Mouse (Mus musculus) macrophage (primary cell): ENCODE measurements around the gene Alkbh6. TPM values are rescaled to one million over a fixed set of nuclear protein-coding genes. Genes with fewer than 3 reads are reported as not detected.

ENCODE experiments used
- H3K27ac ChIP-seq: fragments of 350-480 bp; formaldehyde crosslinking; 2 replicates; pipeline ENCODE4 v1.9.0; 2021
- H3K36me3 ChIP-seq: fragments of 350-480 bp; formaldehyde crosslinking; 2 replicates; pipeline ENCODE4 v1.9.0; 2021; ENCODE audit errors: inconsistent target
- H3K4me3 ChIP-seq: fragments of 350-480 bp; formaldehyde crosslinking; 2 replicates; pipeline ENCODE4 v1.9.0; 2021; ENCODE audit errors: inconsistent target
- H3K79me2 ChIP-seq: fragments of 350-480 bp; formaldehyde crosslinking; 2 replicates; pipeline ENCODE4 v1.9.0; 2021; ENCODE audit errors: inconsistent target
- WGBS: methylation state at CpG from one replicate; pipeline ENCODE4 v1.1.7; 2026; ENCODE audit warnings: inconsistent platforms; ENCODE audit not compliant: missing documents; 5-methylcytosine and 5-hydroxymethylcytosine counted together
- polyA plus RNA-seq: library from polyadenylated mRNA; stranded (reverse); fragments of 250-400 nt; gene quantifications from 3 replicates; pipeline ENCODE4 v1.2.4, GENCODE M21; 2018; ENCODE audit warnings: inconsistent platforms

Gene Alkbh6
- polyA plus RNA-seq, 1 experiment from 2014 or later, result 16.1 TPM

DNA sequence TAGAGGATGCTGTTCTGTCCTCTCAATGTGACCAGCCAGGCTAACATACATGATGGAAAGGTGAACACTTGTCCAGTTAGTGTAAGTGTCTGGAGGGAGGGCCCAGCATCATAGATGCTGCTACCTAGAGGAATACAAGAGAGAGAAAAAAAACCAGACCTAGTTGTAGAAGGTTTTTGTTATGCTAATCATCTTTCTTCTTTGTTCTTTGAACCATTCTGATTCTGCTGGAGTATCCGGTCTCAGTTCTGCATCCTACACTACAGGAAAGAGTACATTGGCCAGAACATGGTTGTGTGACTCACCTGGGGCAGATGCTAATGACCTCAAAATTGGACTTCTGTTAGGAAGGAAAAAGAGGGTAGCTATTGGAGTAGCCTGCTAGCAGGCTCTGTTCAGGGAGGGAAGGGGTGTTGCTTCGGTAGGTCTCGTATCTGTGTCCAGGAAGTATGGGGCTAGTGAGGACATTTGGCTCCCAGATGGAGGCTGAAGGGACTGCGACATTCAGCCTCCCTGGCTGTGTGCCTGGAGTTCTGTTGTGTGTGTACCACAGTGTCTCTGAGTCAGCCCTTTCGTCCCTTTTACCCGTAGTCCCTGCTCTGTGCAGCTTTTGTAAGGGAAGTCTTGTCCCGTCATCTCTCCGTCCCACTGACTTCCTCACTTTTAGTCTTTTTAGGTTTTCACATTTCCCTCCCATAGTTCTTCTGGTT is 21.7 kb upstream of the Alkbh6 start:
- no peak overlapping the region for H3K27ac ChIP-seq
- no peak overlapping the region for H3K4me3 ChIP-seq
- no peaks in the 10 kb centered on the region for H3K36me3 ChIP-seq
- no peaks in the 10 kb centered on the region for H3K79me2 ChIP-seq
- WGBS, result 49% methylated on average over 8 of the region's 8 CpGs

GRCm38 (mm10) chr7:30288046-30288445 is 20.5 kb upstream of the Alkbh6 start:
- no peaks in the 10 kb centered on the region for H3K79me2 ChIP-seq
- H3K36me3 ChIP-seq, result no peaks in the 10 kb centered on the region
- H3K4me3 ChIP-seq, result no peak overlapping the region
- no peak overlapping the region for H3K27ac ChIP-seq
- 85% methylated on average over 4 of the region's 6 CpGs for WGBS

- 89% methylated on average over 7 of the region's 7 CpGs for WGBS
- no peaks in the 10 kb centered on the region for H3K36me3 ChIP-seq
These were observed 19.3 kb upstream of the Alkbh6 start for GRCm38 (mm10) chr7:30289071-30289713.

GRCm38 (mm10) chr7:30289714-30290399 is 18.7 kb upstream of the Alkbh6 start:
- H3K79me2 ChIP-seq, result no peaks in the 10 kb centered on the region
- H3K36me3 ChIP-seq, result no peaks in the 10 kb centered on the region
- WGBS, result 88% methylated on average over 10 of the region's 10 CpGs
- H3K4me3 ChIP-seq, result no peak overlapping the region
- no peak overlapping the region for H3K27ac ChIP-seq

More at GRCm38 (mm10) chr7:30289071-30289713, 19.3 kb upstream of the Alkbh6 start:
- H3K27ac ChIP-seq, result no peak overlapping the region
- no peak overlapping the region for H3K4me3 ChIP-seq
- no peaks in the 10 kb centered on the region for H3K79me2 ChIP-seq

DNA sequence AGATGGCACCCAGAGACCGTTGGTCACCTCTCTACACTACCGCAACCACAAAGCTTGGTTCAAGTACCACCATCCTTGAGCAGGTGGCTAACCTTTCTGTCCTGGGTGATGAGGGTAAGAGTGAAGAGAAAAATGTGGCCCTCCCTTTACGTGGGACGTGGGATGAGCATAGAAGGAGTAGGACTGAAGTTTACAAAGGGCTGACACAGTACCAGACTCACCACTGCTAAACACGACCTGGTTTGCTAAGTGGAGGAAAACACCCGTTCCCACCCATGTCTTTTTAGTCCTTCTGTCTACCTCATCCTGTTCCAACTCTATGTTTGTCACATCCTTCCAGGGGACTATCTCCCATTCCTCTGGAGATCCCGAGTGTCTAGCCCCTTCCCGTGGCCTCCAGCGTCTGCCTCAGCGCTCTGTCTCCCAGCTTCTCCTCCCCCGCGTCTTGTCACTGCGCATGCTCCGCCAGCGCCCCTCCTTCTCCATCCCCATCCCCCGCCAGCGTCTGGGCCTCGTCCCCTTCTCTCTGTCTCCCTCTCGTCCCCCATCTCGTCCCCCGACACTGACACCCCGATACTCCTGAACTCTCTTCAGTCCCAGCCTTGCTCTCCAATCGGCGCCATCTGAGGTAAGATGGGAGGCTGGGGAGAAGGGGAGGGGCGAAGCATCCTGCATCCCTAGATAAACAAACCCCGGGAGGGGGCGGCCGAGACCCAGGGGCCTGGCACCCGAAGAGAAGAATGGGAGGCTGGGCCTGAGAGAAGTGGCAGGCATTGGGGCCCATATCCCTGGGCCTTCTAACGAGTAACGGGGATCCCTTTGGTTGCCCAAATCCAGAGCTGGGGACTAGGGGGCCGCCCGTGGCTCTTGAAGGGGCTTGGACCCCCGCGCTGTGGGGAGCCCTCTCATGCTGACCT is 17.0 kb upstream of the Alkbh6 start, which contains the start of gene Clip3:
Clip3 (plus strand) TSS at position 514 of the 917 bp plus-strand sequence.
- H3K27ac ChIP-seq, result no peak within 1 kb of the TSS
- 16% methylated on average over 34 of the region's 35 CpGs for WGBS
- no peaks in the 10 kb centered on the region for H3K79me2 ChIP-seq
- no peaks in the 10 kb centered on the region for H3K36me3 ChIP-seq
- H3K4me3 ChIP-seq, result no peak within 1 kb of the TSS

DNA sequence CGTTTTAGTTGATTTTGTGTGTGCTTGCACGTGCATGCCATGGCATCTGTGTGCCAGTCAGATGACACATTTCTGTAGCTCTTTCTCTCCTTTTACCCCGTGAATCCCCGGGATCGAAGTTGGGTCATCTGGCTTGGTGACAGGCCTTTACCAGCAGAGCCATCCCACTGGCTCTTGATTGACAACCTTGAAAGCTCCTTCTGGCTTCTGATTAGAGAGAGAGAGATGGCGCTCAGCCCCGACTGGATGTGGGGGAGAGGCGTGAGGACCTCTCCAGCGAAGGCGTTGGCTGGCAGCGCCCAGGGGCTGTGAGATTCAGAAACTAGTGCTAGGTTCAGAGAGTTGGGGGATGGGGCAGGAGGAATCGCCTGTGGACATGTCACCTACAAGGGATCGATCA is 14.7 kb upstream of the Alkbh6 start:
- H3K79me2 ChIP-seq, result no peaks in the 10 kb centered on the region
- H3K36me3 ChIP-seq, result no peaks in the 10 kb centered on the region
- no peak overlapping the region for H3K4me3 ChIP-seq
- no peak overlapping the region for H3K27ac ChIP-seq
- 89% methylated on average over 13 of the region's 13 CpGs for WGBS

DNA sequence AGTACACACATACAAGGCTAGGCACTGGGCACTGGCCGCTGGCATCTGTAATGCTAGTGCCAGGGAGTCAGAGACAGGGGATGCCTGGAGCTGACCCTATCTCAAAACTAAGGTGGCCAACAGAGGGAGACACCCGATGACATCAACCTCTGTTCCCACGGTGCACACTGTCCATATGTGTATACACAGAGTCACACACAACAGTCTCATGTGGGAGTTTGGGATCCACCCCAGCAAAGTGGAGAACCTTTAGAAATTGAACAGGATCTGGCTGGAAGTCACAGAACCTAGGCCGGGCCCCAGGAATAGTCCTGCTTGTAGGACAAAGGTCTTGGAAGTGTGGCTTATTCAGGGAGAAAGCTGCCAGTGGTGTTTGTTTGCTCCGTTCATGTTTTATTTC is 14.2 kb upstream of the Alkbh6 start:
- Histone ChIP-seq H3K27ac (no peak overlapping the region), H3K4me3 (no peak overlapping the region), H3K79me2 (no peaks in the 10 kb centered on the region), H3K36me3 (no peaks in the 10 kb centered on the region)
- WGBS, result 84% methylated on average over 5 of the region's 5 CpGs

- Histone ChIP-seq H3K27ac (no peak overlapping the region), H3K4me3 (no peak overlapping the region), H3K36me3 (no peaks in the 10 kb centered on the region), H3K79me2 (no peaks in the 10 kb centered on the region)
- WGBS, result 82% methylated on average over 10 of the region's 10 CpGs
These were observed 13.4 kb upstream of the Alkbh6 start for GRCm38 (mm10) chr7:30295103-30295502.

- no peaks in the 10 kb centered on the region for H3K79me2 ChIP-seq
- WGBS, result 92% methylated on average over 11 of the region's 15 CpGs
- H3K36me3 ChIP-seq, result no peaks in the 10 kb centered on the region
- H3K4me3 ChIP-seq, result no peak overlapping the region
- no peak overlapping the region for H3K27ac ChIP-seq
These were observed 11.7 kb upstream of the Alkbh6 start for GRCm38 (mm10) chr7:30296816-30297215.

DNA sequence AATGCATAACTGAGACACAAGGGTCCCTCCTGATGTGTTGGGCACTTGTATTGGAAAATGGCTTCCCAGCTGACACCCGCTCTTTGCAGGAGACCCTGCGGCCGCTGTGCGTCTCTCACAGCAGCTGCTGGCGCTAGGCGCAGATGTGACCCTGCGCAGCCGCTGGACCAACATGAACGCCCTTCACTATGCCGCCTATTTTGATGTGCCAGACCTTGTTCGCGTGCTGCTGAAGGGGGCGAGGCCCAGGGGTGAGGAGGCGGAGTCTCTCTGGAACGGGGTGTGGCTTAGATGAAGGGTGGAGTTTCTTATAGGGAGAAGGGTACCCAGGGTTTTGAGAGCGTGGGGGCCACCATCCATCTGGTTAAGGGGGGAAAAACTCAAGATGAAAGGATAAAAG is 11.3 kb upstream of the Alkbh6 start:
- no peaks in the 10 kb centered on the region for H3K36me3 ChIP-seq
- H3K79me2 ChIP-seq, result no peaks in the 10 kb centered on the region
- no peak overlapping the region for H3K27ac ChIP-seq
- no peak overlapping the region for H3K4me3 ChIP-seq
- WGBS, result 92% methylated on average over 14 of the region's 16 CpGs

- Histone ChIP-seq H3K36me3 (no peaks in the 10 kb centered on the region), H3K27ac (no peak overlapping the region), H3K79me2 (no peaks in the 10 kb centered on the region), H3K4me3 (no peak overlapping the region)
- 80% methylated on average over 2 of the region's 3 CpGs for WGBS
These were observed 7.6 kb upstream of the Alkbh6 start for GRCm38 (mm10) chr7:30300914-30301313.

DNA sequence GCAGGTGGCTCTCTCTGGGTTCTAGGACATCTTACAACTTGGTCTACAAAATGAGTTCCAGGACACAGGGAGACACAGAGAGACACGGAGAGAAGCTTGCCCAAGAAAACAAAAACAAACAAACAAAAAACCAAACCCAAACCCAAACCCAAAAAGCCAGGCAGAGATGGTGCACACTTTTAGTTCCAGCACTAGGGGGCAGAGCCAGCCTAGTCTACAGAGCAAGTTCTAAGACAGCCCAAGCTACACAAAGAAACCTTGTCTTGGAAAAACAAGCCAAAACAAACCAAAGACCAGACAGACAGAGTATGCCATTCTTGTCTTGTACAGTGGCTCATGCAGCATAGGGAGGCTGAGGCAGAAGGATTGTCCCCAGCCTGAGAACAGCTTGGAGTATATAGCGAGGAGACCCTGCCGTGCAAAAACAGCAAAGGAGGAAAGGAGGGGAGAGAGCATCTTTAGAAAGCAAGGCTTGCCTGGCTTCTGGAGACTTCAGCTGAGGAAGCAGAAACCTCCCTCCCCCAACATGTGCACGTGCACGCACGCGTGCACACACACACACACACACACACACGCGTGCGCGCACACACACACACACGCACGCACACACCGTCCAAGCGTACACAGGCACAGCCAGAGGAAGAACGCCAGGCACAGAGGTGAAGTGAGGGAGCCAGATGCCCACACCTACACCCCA is 2.3 kb upstream of the Alkbh6 start:
- WGBS, result 90% methylated on average over 9 of the region's 16 CpGs
- Histone ChIP-seq H3K27ac (no peak overlapping the region), H3K79me2 (peaks cover 4% of the 10 kb centered on the region; the same call in 1 of the 2 replicates), H3K4me3 (no peak overlapping the region), H3K36me3 (no peaks in the 10 kb centered on the region)

DNA sequence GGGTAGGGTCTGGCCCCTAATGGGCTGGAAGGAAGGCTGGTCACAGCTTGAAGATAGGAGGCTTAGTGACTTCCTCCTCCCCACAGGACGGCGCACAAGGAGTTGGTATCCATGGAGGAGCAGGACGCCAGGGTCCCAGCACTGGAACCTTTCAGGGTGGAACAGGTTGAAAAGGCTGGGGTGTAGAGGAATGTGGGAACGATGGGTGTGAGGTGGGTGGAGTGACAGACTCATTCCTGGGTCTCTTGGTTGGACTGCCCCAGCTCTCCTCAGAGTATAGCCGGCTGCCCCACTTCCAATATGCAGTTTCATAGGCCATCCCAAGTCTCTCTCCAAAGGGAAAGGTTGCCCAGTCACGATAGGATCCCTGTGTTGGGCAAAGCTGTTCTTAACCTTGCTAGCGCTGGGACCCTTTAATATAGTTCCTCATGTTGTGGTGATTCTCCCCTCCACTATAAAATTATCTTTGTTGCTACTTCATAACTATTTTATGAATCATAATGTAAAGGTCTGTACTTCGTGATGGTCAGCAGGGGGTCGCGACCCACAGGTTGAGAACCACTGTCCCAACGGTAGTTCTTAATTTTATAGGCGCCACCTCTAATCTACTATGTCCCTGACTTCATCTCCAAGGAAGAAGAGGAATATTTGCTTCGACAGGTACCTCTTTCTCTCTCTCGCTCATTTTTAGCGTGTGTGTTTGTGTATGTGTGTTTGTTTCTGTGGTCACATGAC is 1.0 kb downstream of the Alkbh6 start:
- 63% methylated on average over 15 of the region's 15 CpGs for WGBS
- peak overlapping the region; percentile 96 for H3K4me3 ChIP-seq
- peaks cover 4% of the 10 kb centered on the region; the same call in 1 of the 2 replicates for H3K79me2 ChIP-seq
- peak overlapping the region; percentile 21; the same call in 1 of the 2 replicates for H3K27ac ChIP-seq
- H3K36me3 ChIP-seq, result 0 out of 2 replicates have a peak, but pooled peaks cover 8% of the 10 kb centered on the region
